Mouse (Mus musculus): Measurements from ENCODE around the gene Zfp575. TPM values are rescaled to one million over a fixed set of nuclear protein-coding genes. Genes with fewer than 3 reads are reported as not detected.

Zfp575 gene
- polyA plus RNA-seq, 1 experiment from 2014 or later: 0.87 TPM

DNA sequence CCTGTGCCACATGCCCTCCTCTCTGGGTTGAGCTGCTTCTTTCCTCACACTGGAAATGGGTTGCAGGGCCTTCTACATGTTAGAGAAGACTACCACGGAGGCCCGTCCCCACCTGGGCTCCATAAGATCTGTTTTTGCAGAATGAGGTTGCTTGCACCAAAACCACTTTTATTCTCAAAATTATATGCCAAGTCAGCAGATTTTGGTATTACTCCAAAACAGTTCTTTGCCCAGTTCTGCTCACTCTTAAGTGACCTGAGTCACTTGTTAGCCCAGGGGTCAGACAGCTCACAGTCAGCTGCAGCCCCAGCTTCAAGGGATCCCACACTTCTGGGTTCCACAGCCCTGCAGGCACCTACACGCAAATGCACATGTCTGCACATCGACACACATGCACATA, 26.0 kb downstream of the Zfp575 start:
- 90% methylated on average over 4 of the region's 4 CpGs for WGBS
- no peaks in the 10 kb centered on the region for H3K9me3 ChIP-seq (replicated peaks; ENCODE audit: control insufficient read depth, low read length)
- no peaks in the 10 kb centered on the region for H3K4me1 ChIP-seq (ENCODE audit: control insufficient read depth, insufficient read depth, low read length)
- H3K4me3 ChIP-seq (ENCODE audit: low read length): no peak overlapping the region
- H3K9ac ChIP-seq (ENCODE audit: low read length): no peak overlapping the region
- H3K27me3 ChIP-seq (ENCODE audit: control insufficient read depth, insufficient read depth, low read length): no peaks in the 10 kb centered on the region
- H3K36me3 ChIP-seq (ENCODE audit: control insufficient read depth, insufficient read depth): peaks cover 8% of the 10 kb centered on the region
- no peak for ATAC-seq (replicated peaks; ENCODE audit: extremely low read depth, insufficient read depth, low FRiP score)
- H3K4me2 ChIP-seq (ENCODE audit: low read depth, low read length): no peak overlapping the region
- H3K27ac ChIP-seq (ENCODE audit: low read length): no peak overlapping the region

DNA sequence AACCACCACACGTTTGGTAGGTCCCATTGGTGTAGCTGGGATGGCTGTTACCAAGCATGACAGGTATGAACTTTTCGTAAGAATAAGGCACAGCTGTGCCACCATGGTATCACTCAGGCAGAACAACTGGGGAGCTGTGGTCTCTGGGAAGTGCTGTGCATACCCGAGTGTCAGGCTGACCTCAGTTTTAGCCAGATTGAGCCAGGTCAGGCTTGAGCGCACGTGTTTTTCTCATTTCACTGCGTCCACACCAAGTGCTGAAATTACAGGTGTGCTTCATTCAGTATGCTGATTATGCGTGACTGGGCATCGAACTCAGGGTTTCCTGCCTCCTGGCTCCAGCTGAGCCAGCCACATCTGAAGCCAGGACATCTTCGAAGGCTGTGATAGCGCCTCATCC, 31.7 kb downstream of the Zfp575 start:
- H3K4me2 ChIP-seq (ENCODE audit: low read depth, low read length): no peak overlapping the region

DNA sequence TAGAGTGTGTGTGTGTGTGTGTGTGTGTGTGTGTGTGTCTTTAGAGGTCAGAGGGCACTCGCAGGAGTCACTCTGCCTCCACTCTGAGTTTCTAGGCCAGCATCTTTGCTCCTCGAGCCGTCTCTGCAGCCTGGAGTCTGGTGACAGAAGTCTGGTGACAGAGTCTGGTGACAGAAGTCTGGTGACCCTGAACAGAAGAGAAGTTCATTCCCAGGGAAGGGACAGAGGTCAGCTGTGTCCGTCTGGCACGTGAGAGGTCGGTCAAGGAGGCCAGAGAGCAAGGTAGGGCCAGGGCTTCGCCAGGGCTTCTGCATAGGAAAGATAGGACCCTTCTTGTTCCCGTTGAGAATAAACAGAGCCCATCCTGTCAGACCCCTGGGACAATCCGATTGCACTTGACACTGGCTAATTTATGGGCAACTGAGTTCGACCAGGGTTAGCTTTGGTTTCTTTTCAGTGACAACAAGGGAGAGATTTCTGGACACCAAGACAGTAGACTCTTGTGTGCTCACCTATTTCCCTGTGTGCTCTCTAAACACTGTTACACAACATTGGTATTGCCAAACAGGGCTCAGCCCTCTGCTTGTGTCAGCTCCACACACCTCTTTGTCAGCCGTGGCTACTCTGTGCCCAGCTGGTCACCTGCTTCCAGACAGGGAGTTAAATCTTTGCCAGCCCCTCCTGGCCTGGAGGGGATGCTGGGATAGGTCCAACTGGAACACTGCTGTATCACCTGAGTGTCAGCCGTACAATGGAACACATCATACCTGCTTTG, 35.3 kb downstream of the Zfp575 start:
- 86% methylated on average over 12 of the region's 12 CpGs for WGBS
- Histone ChIP-seq H3K36me3 (ENCODE audit: control insufficient read depth, insufficient read depth) (peaks cover 30% of the 10 kb centered on the region), H3K27ac (ENCODE audit: low read length) (no peak overlapping the region), H3K9me3 (replicated peaks; ENCODE audit: control insufficient read depth, low read length) (no peaks in the 10 kb centered on the region), H3K9ac (ENCODE audit: low read length) (no peak overlapping the region), H3K4me3 (ENCODE audit: low read length) (no peak overlapping the region), H3K27me3 (ENCODE audit: control insufficient read depth, insufficient read depth, low read length) (no peaks in the 10 kb centered on the region), H3K4me2 (ENCODE audit: low read depth, low read length) (no peak overlapping the region), H3K4me1 (ENCODE audit: control insufficient read depth, insufficient read depth, low read length) (peaks cover 8% of the 10 kb centered on the region)
- ATAC-seq (replicated peaks; ENCODE audit: extremely low read depth, insufficient read depth, low FRiP score): no peak

More for the DNA sequence above, 31.7 kb downstream of the Zfp575 start:
- Histone ChIP-seq H3K27ac (ENCODE audit: low read length) (no peak overlapping the region), H3K4me3 (ENCODE audit: low read length) (no peak overlapping the region), H3K9ac (ENCODE audit: low read length) (no peak overlapping the region), H3K36me3 (ENCODE audit: control insufficient read depth, insufficient read depth) (peaks cover 21% of the 10 kb centered on the region), H3K4me1 (ENCODE audit: control insufficient read depth, insufficient read depth, low read length) (no peaks in the 10 kb centered on the region), H3K27me3 (ENCODE audit: control insufficient read depth, insufficient read depth, low read length) (no peaks in the 10 kb centered on the region), H3K9me3 (replicated peaks; ENCODE audit: control insufficient read depth, low read length) (no peaks in the 10 kb centered on the region)
- 90% methylated on average over 10 of the region's 10 CpGs for WGBS
- no peak for ATAC-seq (replicated peaks; ENCODE audit: extremely low read depth, insufficient read depth, low FRiP score)

DNA sequence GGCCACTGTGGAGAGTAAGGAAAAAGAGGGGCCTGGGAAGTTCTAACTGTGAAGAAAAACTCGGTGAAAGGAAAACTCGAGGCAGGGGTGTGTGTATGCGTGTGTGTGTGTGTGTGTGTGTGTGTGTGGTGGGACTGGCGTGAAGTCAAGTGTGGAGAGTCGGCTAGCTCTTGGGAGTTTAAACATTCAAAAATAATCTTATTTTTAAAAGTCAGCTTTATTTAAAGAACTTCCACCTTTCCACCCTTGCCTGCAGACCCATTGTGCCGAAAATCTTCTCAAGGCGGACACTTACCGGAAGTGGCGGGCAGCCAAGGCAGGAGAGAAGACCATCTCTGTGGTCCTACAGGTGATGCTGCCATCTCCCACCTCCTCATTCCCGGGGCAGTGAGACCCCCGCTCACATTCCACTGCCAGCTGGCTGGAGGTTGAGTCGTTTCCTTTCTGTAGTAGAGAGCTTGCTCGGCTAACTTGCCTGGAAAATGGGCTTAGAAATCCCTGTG, 39.9 kb downstream of the Zfp575 start:
- Histone ChIP-seq H3K4me2 (ENCODE audit: low read depth, low read length) (peak overlapping the region; percentile 79), H3K27ac (ENCODE audit: low read length) (peak overlapping the region; percentile 72), H3K4me1 (ENCODE audit: control insufficient read depth, insufficient read depth, low read length) (peaks cover 13% of the 10 kb centered on the region), H3K27me3 (ENCODE audit: control insufficient read depth, insufficient read depth, low read length) (no peaks in the 10 kb centered on the region), H3K9ac (ENCODE audit: low read length) (peak overlapping the region; percentile 94), H3K4me3 (ENCODE audit: low read length) (peak overlapping the region; percentile 89), H3K36me3 (ENCODE audit: control insufficient read depth, insufficient read depth) (peaks cover 17% of the 10 kb centered on the region), H3K9me3 (replicated peaks; ENCODE audit: control insufficient read depth, low read length) (peaks cover 3% of the 10 kb centered on the region; the same call in 1 of the 2 replicates)
- ATAC-seq (replicated peaks; ENCODE audit: extremely low read depth, insufficient read depth, low FRiP score): no peak
- WGBS: 22% methylated on average over 13 of the region's 13 CpGs

DNA sequence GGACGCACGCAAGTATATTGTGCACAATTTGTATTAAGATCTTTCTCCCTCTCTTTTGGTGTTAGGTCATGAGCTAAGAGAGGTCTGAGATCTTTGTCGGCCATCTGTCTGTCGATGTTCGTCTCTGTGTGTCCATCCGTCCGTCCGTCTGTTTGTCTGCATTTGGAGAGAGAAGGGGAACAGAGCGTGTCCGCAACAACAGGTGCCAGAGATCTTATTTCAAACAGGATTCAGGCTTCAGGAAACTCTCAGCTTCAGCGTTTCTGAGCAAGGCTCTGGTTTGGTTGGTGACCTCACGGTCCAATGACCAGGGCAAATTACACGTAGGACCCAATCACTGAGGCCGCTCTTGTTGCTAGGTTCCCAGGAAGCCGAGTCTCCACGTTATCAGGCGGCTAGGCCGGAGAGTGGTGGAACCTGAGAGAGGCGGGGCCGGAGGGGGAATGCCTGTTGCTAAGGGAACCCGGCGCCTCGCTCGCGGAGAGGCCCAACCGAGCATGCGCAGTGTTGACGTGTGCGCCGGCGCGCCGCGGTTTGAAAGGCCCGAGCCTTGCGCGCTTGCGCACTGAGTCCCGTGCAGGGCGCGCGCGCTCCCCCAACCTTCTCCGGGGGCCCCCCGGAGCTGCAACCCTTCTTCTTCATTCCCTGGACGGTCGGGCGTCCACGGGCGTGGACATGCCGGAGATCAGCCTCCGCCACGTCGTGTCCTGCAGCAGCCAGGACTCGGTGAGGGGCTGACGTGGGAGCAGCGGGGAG, 40.6 kb downstream of the Zfp575 start:
- Histone ChIP-seq H3K36me3 (ENCODE audit: control insufficient read depth, insufficient read depth) (peaks cover 10% of the 10 kb centered on the region; the same call in 1 of the 2 replicates), H3K27me3 (ENCODE audit: control insufficient read depth, insufficient read depth, low read length) (no peaks in the 10 kb centered on the region), H3K4me3 (ENCODE audit: low read length) (peak overlapping the region; percentile 89), H3K4me2 (ENCODE audit: low read depth, low read length) (peak overlapping the region; percentile 79), H3K9me3 (replicated peaks; ENCODE audit: control insufficient read depth, low read length) (peaks cover 3% of the 10 kb centered on the region; the same call in 1 of the 2 replicates), H3K27ac (ENCODE audit: low read length) (peak overlapping the region; percentile 72), H3K4me1 (ENCODE audit: control insufficient read depth, insufficient read depth, low read length) (peaks cover 13% of the 10 kb centered on the region), H3K9ac (ENCODE audit: low read length) (peak overlapping the region; percentile 94)
- ATAC-seq (replicated peaks; ENCODE audit: extremely low read depth, insufficient read depth, low FRiP score): peak; percentile 99
- under 1% methylated on average over 57 of the region's 57 CpGs for WGBS

DNA sequence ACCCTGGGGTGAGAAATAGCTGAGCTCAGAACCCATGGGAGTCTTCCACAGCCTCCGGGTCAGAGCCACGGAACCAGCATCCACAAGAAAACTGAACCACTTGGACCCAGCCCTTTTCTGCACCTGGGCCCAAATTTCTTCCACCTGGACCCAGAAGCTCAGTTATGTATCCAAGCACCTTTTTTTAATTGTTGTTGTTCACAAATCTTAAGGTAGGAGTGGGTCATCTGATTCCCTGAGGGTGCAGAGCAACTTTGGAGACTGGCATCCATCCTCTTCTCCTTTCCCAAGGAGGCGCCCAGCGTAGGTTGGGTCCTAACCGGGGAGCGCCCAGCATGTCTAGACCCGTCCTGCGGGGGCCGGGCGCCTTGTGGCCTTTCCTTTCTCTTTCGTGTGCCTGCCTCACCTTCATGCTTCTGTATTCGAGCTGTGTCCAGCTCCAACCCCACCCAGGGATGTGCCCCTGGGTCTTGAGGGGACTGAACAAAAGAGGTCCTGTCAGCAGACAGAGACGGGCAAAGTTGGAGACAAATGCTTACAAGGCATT, 41.3 kb downstream of the Zfp575 start, which contains the start of the genes Pinlyp and Xrcc1:
Pinlyp (minus strand) TSS at position 51 of the 547 bp plus-strand sequence.
Xrcc1 (plus strand) TSS at position 222 of the 547 bp plus-strand sequence.
- H3K27me3 ChIP-seq (ENCODE audit: control insufficient read depth, insufficient read depth, low read length): no peaks in the 10 kb centered on the region
- no peak for ATAC-seq (replicated peaks; ENCODE audit: extremely low read depth, insufficient read depth, low FRiP score)
- H3K9me3 ChIP-seq (replicated peaks; ENCODE audit: control insufficient read depth, low read length): peaks cover 3% of the 10 kb centered on the region; the same call in 1 of the 2 replicates
- peak within 1 kb of the TSS; percentile 79 for H3K4me2 ChIP-seq (ENCODE audit: low read depth, low read length)
- peak within 1 kb of the TSS; percentile 94 for H3K9ac ChIP-seq (ENCODE audit: low read length)
- H3K27ac ChIP-seq (ENCODE audit: low read length): peak within 1 kb of the TSS; percentile 72
- peaks cover 10% of the 10 kb centered on the region; the same call in 1 of the 2 replicates for H3K36me3 ChIP-seq (ENCODE audit: control insufficient read depth, insufficient read depth)
- WGBS: 38% methylated on average over 13 of the region's 13 CpGs
- H3K4me1 ChIP-seq (ENCODE audit: control insufficient read depth, insufficient read depth, low read length): peaks cover 13% of the 10 kb centered on the region
- H3K4me3 ChIP-seq (ENCODE audit: low read length): peak within 1 kb of the TSS; percentile 89

DNA sequence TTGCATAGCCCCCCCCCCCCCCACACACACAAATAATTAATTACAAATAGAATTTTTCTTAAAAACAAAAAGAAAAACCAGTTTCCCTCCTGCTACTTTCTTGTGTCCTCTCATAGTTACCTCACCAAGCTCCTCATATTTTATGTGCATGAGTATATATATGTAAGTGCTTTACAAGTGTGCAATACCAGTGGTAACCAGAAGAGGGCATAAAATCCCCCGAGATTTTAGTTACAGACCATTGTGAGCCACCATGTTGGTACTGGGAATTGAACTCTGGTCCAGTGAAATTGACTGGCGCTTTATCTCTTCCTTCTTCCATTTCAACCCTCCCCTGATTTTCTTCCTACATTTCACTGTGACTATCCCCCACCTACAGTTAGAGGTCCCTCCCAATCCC, 42.9 kb downstream of the Zfp575 start:
- Histone ChIP-seq H3K36me3 (ENCODE audit: control insufficient read depth, insufficient read depth) (peaks cover 2% of the 10 kb centered on the region; the same call in 1 of the 2 replicates), H3K27ac (ENCODE audit: low read length) (no peak overlapping the region), H3K4me2 (ENCODE audit: low read depth, low read length) (no peak overlapping the region), H3K9me3 (replicated peaks; ENCODE audit: control insufficient read depth, low read length) (peaks cover 3% of the 10 kb centered on the region; the same call in 1 of the 2 replicates), H3K4me3 (ENCODE audit: low read length) (no peak overlapping the region), H3K4me1 (ENCODE audit: control insufficient read depth, insufficient read depth, low read length) (peaks cover 13% of the 10 kb centered on the region), H3K9ac (ENCODE audit: low read length) (no peak overlapping the region), H3K27me3 (ENCODE audit: control insufficient read depth, insufficient read depth, low read length) (no peaks in the 10 kb centered on the region)
- no peak for ATAC-seq (replicated peaks; ENCODE audit: extremely low read depth, insufficient read depth, low FRiP score)
- WGBS: 86% methylated on average over 2 of the region's 2 CpGs

DNA sequence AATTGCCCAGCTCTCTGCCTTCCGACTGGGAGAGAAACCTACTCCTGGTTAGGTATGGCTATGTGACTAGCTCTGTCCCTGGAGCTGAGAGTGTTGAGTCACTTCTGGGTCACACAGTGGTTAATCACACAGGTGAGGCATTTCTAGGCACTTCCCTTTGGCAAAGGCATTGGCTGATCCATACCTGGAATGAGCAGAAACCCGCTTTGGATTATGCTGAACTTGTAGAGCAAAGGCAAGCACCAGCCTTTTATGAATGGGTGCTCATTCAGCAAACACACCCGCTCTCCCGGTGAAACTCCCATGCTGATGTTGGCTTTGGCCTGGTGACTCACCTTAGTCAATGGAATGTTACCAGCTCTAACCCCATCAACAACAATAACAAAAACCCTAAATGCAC, 47.8 kb downstream of the Zfp575 start:
- ATAC-seq (replicated peaks; ENCODE audit: extremely low read depth, insufficient read depth, low FRiP score): no peak

More for the DNA sequence above, 47.8 kb downstream of the Zfp575 start:
- Histone ChIP-seq H3K4me2 (ENCODE audit: low read depth, low read length) (no peak overlapping the region), H3K27ac (ENCODE audit: low read length) (no peak overlapping the region), H3K4me3 (ENCODE audit: low read length) (no peak overlapping the region), H3K4me1 (ENCODE audit: control insufficient read depth, insufficient read depth, low read length) (no peaks in the 10 kb centered on the region), H3K36me3 (ENCODE audit: control insufficient read depth, insufficient read depth) (peaks cover 5% of the 10 kb centered on the region), H3K27me3 (ENCODE audit: control insufficient read depth, insufficient read depth, low read length) (no peaks in the 10 kb centered on the region), H3K9ac (ENCODE audit: low read length) (no peak overlapping the region), H3K9me3 (replicated peaks; ENCODE audit: control insufficient read depth, low read length) (peaks cover 3% of the 10 kb centered on the region; the same call in 1 of the 2 replicates)
- 93% methylated on average over 4 of the region's 4 CpGs for WGBS

Data from heart, embryonic 16.5 days (tissue).